Mouse (Mus musculus): ENCODE results near the gene 2410015M20Rik.
"Not testable (repeated sequence)": the region's sequence is repeated elsewhere in the genome, so short reads cannot be mapped to it uniquely, and the experiment has no call there.

Gene 2410015M20Rik

GRCm38 (mm10) chr17:56609452-56610171 is at the start of gene 2410015M20Rik:
TSS of gene 2410015M20Rik (minus strand) at chr17:56609771.
- peak; percentile 99 for DNase-seq

- DNase-seq: no peak
Measured at GRCm38 (mm10) chr17:56656171-56656570, 46.6 kb upstream of the 2410015M20Rik start.

GRCm38 (mm10) chr17:56655311-56655710 is 45.7 kb upstream of the 2410015M20Rik start:
- no peak for DNase-seq

- DNase-seq: no peak
Measured at GRCm38 (mm10) chr17:56654771-56655170, 45.2 kb upstream of the 2410015M20Rik start.

- DNase-seq: no peak
Measured at GRCm38 (mm10) chr17:56651801-56652200, 42.2 kb upstream of the 2410015M20Rik start.

GRCm38 (mm10) chr17:56647546-56647945 is 38.0 kb upstream of the 2410015M20Rik start:
- DNase-seq: no peak

GRCm38 (mm10) chr17:56643237-56643636 is 33.7 kb upstream of the 2410015M20Rik start:
- no peak for DNase-seq

- no peak for DNase-seq
Measured at GRCm38 (mm10) chr17:56634023-56634422, 24.5 kb upstream of the 2410015M20Rik start.

GRCm38 (mm10) chr17:56631807-56632206 is 22.2 kb upstream of the 2410015M20Rik start:
- DNase-seq: no peak

GRCm38 (mm10) chr17:56629800-56630781 is 20.5 kb upstream of the 2410015M20Rik start:
- not testable (repeated sequence) for DNase-seq

GRCm38 (mm10) chr17:56627530-56628277 is 18.1 kb upstream of the 2410015M20Rik start, which contains the start of gene Catsperd:
TSS of gene Catsperd (plus strand) at chr17:56628143.
- peak; percentile 63 for DNase-seq

- peak; percentile 98 for DNase-seq
Measured at GRCm38 (mm10) chr17:56626754-56627470, 17.3 kb upstream of the 2410015M20Rik start, which contains the start of gene Lonp1. TSS of gene Lonp1 (minus strand) at chr17:56626887.

GRCm38 (mm10) chr17:56626260-56626659 is 16.7 kb upstream of the 2410015M20Rik start:
- DNase-seq: peak; percentile 54

GRCm38 (mm10) chr17:56625495-56625894 is 15.9 kb upstream of the 2410015M20Rik start:
- DNase-seq: no peak

- DNase-seq: peak; percentile 11
Measured at GRCm38 (mm10) chr17:56617628-56618027, 8.1 kb upstream of the 2410015M20Rik start.

- no peak for DNase-seq
Measured at GRCm38 (mm10) chr17:56616725-56617124, 7.2 kb upstream of the 2410015M20Rik start.

- DNase-seq: peak; percentile 37
Measured at GRCm38 (mm10) chr17:56615792-56616191, 6.2 kb upstream of the 2410015M20Rik start.

- DNase-seq: peak; percentile 47
Measured at GRCm38 (mm10) chr17:56615136-56615784, 5.7 kb upstream of the 2410015M20Rik start.

GRCm38 (mm10) chr17:56614391-56615135 is 5.0 kb upstream of the 2410015M20Rik start:
- DNase-seq: peak; percentile 55

GRCm38 (mm10) chr17:56613893-56614292 is 4.3 kb upstream of the 2410015M20Rik start:
- DNase-seq: peak; percentile 58
